In the genomic region with DNA sequence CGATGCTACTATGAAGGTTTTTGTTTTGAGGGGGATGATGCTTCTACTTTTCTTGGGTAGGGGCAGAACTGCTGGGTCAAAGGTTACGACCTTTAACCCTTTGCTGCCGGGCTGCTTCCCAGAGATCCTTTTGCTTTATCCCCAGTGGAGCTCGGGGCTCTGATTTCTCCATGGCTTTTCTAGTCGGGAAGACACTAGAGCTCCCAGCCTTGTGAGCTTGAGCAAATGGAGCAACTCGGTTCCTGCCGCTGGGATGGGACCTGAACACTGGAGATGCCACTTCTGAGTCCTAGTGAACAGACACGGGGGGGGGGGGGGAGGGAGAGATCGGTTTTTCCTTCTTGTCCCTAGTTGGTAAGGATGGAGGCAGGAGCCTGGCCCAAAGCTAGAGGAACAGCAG, we compare ENCODE assay signal across 22 mouse cellular contexts. TPM values are rescaled to one million over a fixed set of nuclear protein-coding genes. Genes with fewer than 3 reads are reported as not detected.
"Had no signal": no experiment of that assay in that cellular context is flagged by ENCODE, and none has a peak within 500 bp of the region (broad histone marks: within the 10 kb centered on the region; RNA-seq: fewer than 3 reads in every experiment).

No protein-coding gene starts in this region.

- H3K4me1 ChIP-seq: midbrain, embryonic 12.5 days had no signal

- H3K27me3 ChIP-seq: midbrain, embryonic 12.5 days; neural tube, embryonic 13.5 days; neural tube, embryonic 15.5 days had no signal

- H3K4me3 ChIP-seq: midbrain, embryonic 10.5 days; midbrain, embryonic 12.5 days; myocyte; neural tube, embryonic 13.5 days; neural tube, embryonic 15.5 days had no signal

- H3K9ac ChIP-seq: lung, embryonic 14.5 days; midbrain, embryonic 12.5 days; neural tube, embryonic 13.5 days; neural tube, embryonic 15.5 days had no signal

- DNase-seq: lung, adult 18-20 months; lung, embryonic 14.5 days; lung, postnatal 10 days; lung, postnatal 4 days; midbrain, embryonic 14.5 days; retina, postnatal 1 day; right cerebral cortex, adult 18-20 months; right cerebral cortex, postnatal 25 days; right cerebral cortex, postnatal 4 days; spleen, adult 18-20 months; thymus, adult 18-20 months; thymus, postnatal 14 days; thymus, postnatal 36 days had no signal

- H3K9me3 ChIP-seq: midbrain, embryonic 10.5 days; midbrain, embryonic 12.5 days; neural tube, embryonic 13.5 days; neural tube, embryonic 15.5 days had no signal

- ATAC-seq: midbrain, embryonic 16.5 days had no signal

- H3K4me2 ChIP-seq: lung, embryonic 14.5 days; midbrain, embryonic 12.5 days; neural tube, embryonic 13.5 days; neural tube, embryonic 15.5 days had no signal

- H3K27ac ChIP-seq: midbrain, embryonic 10.5 days; midbrain, embryonic 12.5 days; neural tube, embryonic 13.5 days; neural tube, embryonic 15.5 days had no signal

RNA-seq across cellular contexts. Expression of a gene that starts 50.6 kb away (rescaled TPM):
- total RNA-seq: megakaryocyte, adult 5-6 weeks; megakaryocyte-erythroid progenitor cell, adult 5-6 weeks had no signal
- polyA plus RNA-seq: myocyte; small intestine, adult 2 months had no signal
